ENCODE assay signal across 7 mouse cellular contexts in genomic region chr4:145024694-145025408, GRCm38 (mm10).
DNase-seq lines count a peak whose midpoint lies in the region; ATAC-seq and TF ChIP-seq lines count a peak whose summit lies in the region.

No protein-coding gene starts in this region.

- peaks cover 34% of the 10 kb centered on the region for H3K4me1 ChIP-seq in intestine, embryonic 14.5 days (replicated peaks; ENCODE audit: control insufficient read depth, insufficient read depth, low read length)

- no peak overlapping the region for H3K4me2 ChIP-seq in intestine, embryonic 14.5 days (ENCODE audit: low read length)

- H3K27me3 ChIP-seq in intestine, embryonic 14.5 days (replicated peaks; ENCODE audit: control insufficient read depth, insufficient read depth, low read length): no peaks in the 10 kb centered on the region

- H3K9me3 ChIP-seq in intestine, embryonic 14.5 days (ENCODE audit: control insufficient read depth, low read length): no peaks in the 10 kb centered on the region

- ATAC-seq in erythroid progenitor cell, adult 5-6 weeks (replicated peaks; ENCODE audit: low FRiP score, poor library complexity, severe bottlenecking): peak; percentile 18; the same call in 1 of the 2 replicates
- no peak for ATAC-seq in intestine, embryonic 14.5 days (replicated peaks; ENCODE audit: low FRiP score, low TSS enrichment, low read depth)

- 28% methylated on average over 8 of the region's 8 CpGs for WGBS in intestine, embryonic 14.5 days

- peaks cover 9% of the 10 kb centered on the region; the same call in 1 of the 2 replicates for H3K36me3 ChIP-seq in intestine, embryonic 14.5 days (ENCODE audit: control insufficient read depth, insufficient read depth, low read length)

- H3K4me3 ChIP-seq in layer of hippocampus, adult 2 months: no peak overlapping the region
- no peak overlapping the region for H3K4me3 ChIP-seq in intestine, embryonic 14.5 days (ENCODE audit: low read depth, low read length)

- H3K27ac ChIP-seq in layer of hippocampus, adult 2 months: peak overlapping the region; percentile 80
- peak overlapping the region; percentile 73; the same call in 1 of the 2 replicates for H3K27ac ChIP-seq in intestine, embryonic 14.5 days (ENCODE audit: low read depth)

- H3K9ac ChIP-seq in intestine, embryonic 14.5 days (ENCODE audit: low read length): no peak overlapping the region

- DNase-seq in layer of hippocampus, adult 2 months (ENCODE audit: low spot score in 2 of 2): peak in 1 of 2 experiments; percentile 26
- DNase-seq in layer of hippocampus, adult 8-10 months (ENCODE audit: low spot score in 2 of 2): no peak
- DNase-seq in intestine, embryonic 14.5 days (ENCODE audit: low spot score): no peak
- peak; percentile 92 for DNase-seq in lung, postnatal 25 days (ENCODE audit: low spot score)
- DNase-seq in thymus, postnatal 25 days: no peak
- DNase-seq in spleen, postnatal 36 days (ENCODE audit: low spot score in 2 of 2): no peak

- TF ChIP-seq CTCF in layer of hippocampus, adult 2 months (conservative IDR thresholded peaks at IDR 0.05): no peak
